Mouse (Mus musculus): ENCODE measurements at regions not wholly inside any gene's neighbourhood (a gene's known extent, or its start where the extent isn't known, plus 50 kb on each side); places are given as distances from the start of the nearest gene placed in this dataset.
A peak's percentile ranks its signal among the peaks of the same experiment; 100 is the strongest.

GRCm38 (mm10) chr3:38042614-38043013 is 318.3 kb upstream of the Gm5148 start:
- no peaks in the 10 kb centered on the region for H3K9me3 ChIP-seq (replicated peaks; ENCODE audit: insufficient read depth, low read length)
- no peaks in the 10 kb centered on the region; a peak in 2 of 4 replicates for H3K27me3 ChIP-seq (ENCODE audit: control insufficient read depth in 1 of 2, insufficient read depth in 2 of 2, low read length in 2 of 2)
- H3K27ac ChIP-seq (ENCODE audit: control insufficient read depth, low read depth, low read length), result no peak overlapping the region
- TF ChIP-seq CTCF (IDR thresholded peaks at IDR 0.05 in 2 of 3, conservative IDR thresholded peaks at IDR 0.05 in 1 of 3; ENCODE audit: control insufficient read depth in 1 of 3, insufficient read depth in 1 of 3, low read depth in 2 of 3, low read length in 3 of 3, poor library complexity in 1 of 3, severe bottlenecking in 1 of 3) (no peak), POLR2AphosphoS5 (IDR thresholded peaks at IDR 0.05; ENCODE audit: borderline replicate concordance, low read depth, low read length) (no peak), CHD2 (IDR thresholded peaks at IDR 0.05; ENCODE audit: low read length) (no peak), GATA1 (IDR thresholded peaks at IDR 0.05; ENCODE audit: low read depth, low read length) (no peak), KAT2A (conservative IDR thresholded peaks at IDR 0.05; ENCODE audit: low read depth, low read length) (no peak), SMC3 (IDR thresholded peaks at IDR 0.05; ENCODE audit: low read depth, low read length) (no peak), POLR2AphosphoS2 (IDR thresholded peaks at IDR 0.05; ENCODE audit: low read length) (no peak), GABPA (IDR thresholded peaks at IDR 0.05; ENCODE audit: low read depth, low read length) (no peak), MAFK (IDR thresholded peaks at IDR 0.05; ENCODE audit: borderline replicate concordance, low read depth, low read length) (no peak), UBTF (IDR thresholded peaks at IDR 0.05; ENCODE audit: borderline replicate concordance, insufficient read depth, low read depth, low read length) (no peak), ZKSCAN1 (IDR thresholded peaks at IDR 0.05; ENCODE audit: low read depth, low read length) (no peak), ZNF384 (IDR thresholded peaks at IDR 0.05; ENCODE audit: low read depth, low read length) (no peak), MYB (IDR thresholded peaks at IDR 0.05; ENCODE audit: low read depth, low read length) (no peak), MXI1 (IDR thresholded peaks at IDR 0.05; ENCODE audit: low read depth, low read length) (no peak), USF1 (IDR thresholded peaks at IDR 0.05; ENCODE audit: low read depth, low read length) (no peak), NRF1 (IDR thresholded peaks at IDR 0.05; ENCODE audit: insufficient read depth, low read depth, low read length, poor library complexity, severe bottlenecking) (no peak), POLR2A (IDR thresholded peaks at IDR 0.05; ENCODE audit: control insufficient read depth in 1 of 2, insufficient read depth in 1 of 2, low read depth in 1 of 2, low read length in 2 of 2, poor library complexity in 1 of 2) (no peak), TAL1 (IDR thresholded peaks at IDR 0.05; ENCODE audit: low read length) (no peak), MAX (IDR thresholded peaks at IDR 0.05; ENCODE audit: low read length) (no peak), BHLHE40 (IDR thresholded peaks at IDR 0.05; ENCODE audit: borderline replicate concordance, low read depth, low read length) (no peak)
- DNase-seq (ENCODE audit: low read depth, low spot score), result no peak
- H3K9ac ChIP-seq (ENCODE audit: control insufficient read depth, low read depth, low read length, poor library complexity, severe bottlenecking), result no peak overlapping the region
- H3K36me3 ChIP-seq (ENCODE audit: control insufficient read depth in 1 of 2, insufficient read depth in 2 of 2, low read length in 2 of 2), result no peaks in the 10 kb centered on the region
- no peaks in the 10 kb centered on the region for H3K4me1 ChIP-seq (ENCODE audit: control insufficient read depth in 1 of 2, insufficient read depth in 2 of 2, low read length in 2 of 2)
- no peaks in the 10 kb centered on the region for H3K79me2 ChIP-seq (ENCODE audit: control insufficient read depth, insufficient read depth, low read length, poor library complexity)
- H3K4me3 ChIP-seq (ENCODE audit: control insufficient read depth in 1 of 2, insufficient read depth in 1 of 2, low read depth in 2 of 2, low read length in 2 of 2), result no peak overlapping the region

GRCm38 (mm10) chr3:38036131-38036530 is 311.8 kb upstream of the Gm5148 start:
- TF ChIP-seq ELF1 (IDR thresholded peaks at IDR 0.05; ENCODE audit: low read depth, low read length) (no peak), ZMIZ1 (IDR thresholded peaks at IDR 0.05; ENCODE audit: low read depth, low read length) (no peak), CTCF (IDR thresholded peaks at IDR 0.05 in 2 of 3, conservative IDR thresholded peaks at IDR 0.05 in 1 of 3; ENCODE audit: control insufficient read depth in 1 of 3, insufficient read depth in 1 of 3, low read depth in 2 of 3, low read length in 3 of 3, poor library complexity in 1 of 3, severe bottlenecking in 1 of 3) (no peak), GATA1 (IDR thresholded peaks at IDR 0.05; ENCODE audit: low read depth, low read length) (no peak), ZKSCAN1 (IDR thresholded peaks at IDR 0.05; ENCODE audit: low read depth, low read length) (no peak), KAT2A (conservative IDR thresholded peaks at IDR 0.05; ENCODE audit: low read depth, low read length) (no peak), MXI1 (IDR thresholded peaks at IDR 0.05; ENCODE audit: low read depth, low read length) (no peak), USF2 (IDR thresholded peaks at IDR 0.05; ENCODE audit: borderline replicate concordance in 1 of 2, insufficient read depth in 1 of 2, low read depth in 1 of 2, low read length in 2 of 2) (no peak), MAZ (IDR thresholded peaks at IDR 0.05; ENCODE audit: low read depth, low read length) (no peak), MAX (IDR thresholded peaks at IDR 0.05; ENCODE audit: low read length) (no peak), RCOR1 (IDR thresholded peaks at IDR 0.05; ENCODE audit: low read depth, low read length) (no peak), UBTF (IDR thresholded peaks at IDR 0.05; ENCODE audit: borderline replicate concordance, insufficient read depth, low read depth, low read length) (no peak), TBP (IDR thresholded peaks at IDR 0.05; ENCODE audit: low read depth, low read length) (no peak), CHD2 (IDR thresholded peaks at IDR 0.05; ENCODE audit: low read length) (no peak), MYC (IDR thresholded peaks at IDR 0.05; ENCODE audit: low read depth, low read length) (no peak), POLR2A (IDR thresholded peaks at IDR 0.05; ENCODE audit: control insufficient read depth in 1 of 2, insufficient read depth in 1 of 2, low read depth in 1 of 2, low read length in 2 of 2, poor library complexity in 1 of 2) (no peak)
- Histone ChIP-seq H3K36me3 (ENCODE audit: control insufficient read depth in 1 of 2, insufficient read depth in 2 of 2, low read length in 2 of 2) (no peaks in the 10 kb centered on the region), H3K4me3 (ENCODE audit: control insufficient read depth in 1 of 2, insufficient read depth in 1 of 2, low read depth in 2 of 2, low read length in 2 of 2) (no peak overlapping the region), H3K79me2 (ENCODE audit: control insufficient read depth, insufficient read depth, low read length, poor library complexity) (no peaks in the 10 kb centered on the region), H3K27ac (ENCODE audit: control insufficient read depth, low read depth, low read length) (no peak overlapping the region), H3K9me3 (replicated peaks; ENCODE audit: insufficient read depth, low read length) (no peaks in the 10 kb centered on the region), H3K4me1 (ENCODE audit: control insufficient read depth in 1 of 2, insufficient read depth in 2 of 2, low read length in 2 of 2) (no peaks in the 10 kb centered on the region), H3K9ac (ENCODE audit: control insufficient read depth, low read depth, low read length, poor library complexity, severe bottlenecking) (no peak overlapping the region), H3K27me3 (ENCODE audit: control insufficient read depth in 1 of 2, insufficient read depth in 2 of 2, low read length in 2 of 2) (no peaks in the 10 kb centered on the region)
- peak; percentile 3 for DNase-seq (ENCODE audit: low read depth, low spot score)
